ENCODE assay signal across 26 mouse cellular contexts in the genomic region with DNA sequence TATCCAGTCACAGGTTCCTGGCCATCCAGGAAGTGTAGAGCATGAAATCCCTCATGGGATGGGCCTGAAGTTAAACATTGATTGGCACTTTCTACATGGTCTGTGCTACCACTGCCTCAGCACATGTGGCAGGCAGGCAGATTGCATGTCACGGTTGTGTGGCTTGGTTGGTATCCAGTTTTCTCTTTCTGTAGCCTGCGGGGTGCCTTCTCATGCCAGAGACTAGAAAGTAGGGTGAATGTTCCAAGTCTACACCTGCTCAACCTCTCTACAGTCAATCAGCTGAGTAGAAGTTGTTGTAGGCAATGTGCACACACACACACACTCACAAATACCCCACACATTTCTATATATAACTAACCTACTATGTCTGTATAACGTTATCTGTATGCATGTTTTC.
A peak's percentile ranks its signal among the peaks of the same experiment; 100 is the strongest.
DNase-seq lines count a peak whose midpoint lies in the region; ATAC-seq and TF ChIP-seq lines count a peak whose summit lies in the region.
"Had no signal": no experiment of that assay in that cellular context is flagged by ENCODE, and none has a peak within 500 bp of the region (broad histone marks: within the 10 kb centered on the region; RNA-seq: fewer than 3 reads in every experiment).

No protein-coding gene starts in this region.

- H3K9ac ChIP-seq in hindbrain, embryonic 16.5 days (ENCODE audit: low read depth, low read length): no peak overlapping the region
- no peak overlapping the region for H3K9ac ChIP-seq in hindbrain, embryonic 13.5 days
- H3K9ac ChIP-seq in kidney, postnatal 0 days (ENCODE audit: low read depth, low read length): no peak overlapping the region
- H3K9ac ChIP-seq in kidney, embryonic 16.5 days (replicated peaks; ENCODE audit: low read length): no peak overlapping the region
- H3K9ac ChIP-seq: limb, embryonic 15.5 days; liver, embryonic 13.5 days; midbrain, embryonic 13.5 days; neural tube, embryonic 15.5 days; stomach, embryonic 15.5 days had no signal

- H3K4me3 ChIP-seq in hindbrain, embryonic 16.5 days (ENCODE audit: low read length): no peak overlapping the region
- H3K4me3 ChIP-seq in hindbrain, embryonic 13.5 days: no peak overlapping the region
- no peak overlapping the region for H3K4me3 ChIP-seq in kidney, postnatal 0 days (replicated peaks; ENCODE audit: low read depth, low read length)
- H3K4me3 ChIP-seq in kidney, embryonic 16.5 days (ENCODE audit: low read length): no peak overlapping the region
- H3K4me3 ChIP-seq: erythroblast, embryonic 14.5 days; limb, embryonic 10.5 days; limb, embryonic 15.5 days; liver, embryonic 13.5 days; midbrain, embryonic 13.5 days; neural tube, embryonic 15.5 days; stomach, embryonic 15.5 days had no signal

- no peak for TF ChIP-seq CTCF in kidney, postnatal 0 days (IDR thresholded peaks at IDR 0.05; ENCODE audit: low read depth)

- no peaks in the 10 kb centered on the region for H3K27me3 ChIP-seq in hindbrain, embryonic 16.5 days (replicated peaks; ENCODE audit: control insufficient read depth, insufficient read depth, low read length)
- no peaks in the 10 kb centered on the region for H3K27me3 ChIP-seq in hindbrain, embryonic 13.5 days
- no peaks in the 10 kb centered on the region for H3K27me3 ChIP-seq in kidney, postnatal 0 days (ENCODE audit: insufficient read depth, low read length)
- no peaks in the 10 kb centered on the region for H3K27me3 ChIP-seq in kidney, embryonic 16.5 days (ENCODE audit: insufficient read depth, low read length)
- H3K27me3 ChIP-seq: limb, embryonic 15.5 days; liver, embryonic 13.5 days; midbrain, embryonic 13.5 days; neural tube, embryonic 15.5 days; stomach, embryonic 15.5 days had no signal

- no peaks in the 10 kb centered on the region for H3K4me1 ChIP-seq in hindbrain, embryonic 16.5 days (ENCODE audit: control insufficient read depth, insufficient read depth, low read depth, low read length)
- H3K4me1 ChIP-seq in hindbrain, embryonic 13.5 days (replicated peaks): peaks cover 19% of the 10 kb centered on the region; the same call in 1 of the 2 replicates
- H3K4me1 ChIP-seq in kidney, postnatal 0 days (replicated peaks; ENCODE audit: insufficient read depth, low read length): no peaks in the 10 kb centered on the region
- H3K4me1 ChIP-seq in kidney, embryonic 16.5 days (ENCODE audit: insufficient read depth, low read length): no peaks in the 10 kb centered on the region
- H3K4me1 ChIP-seq: limb, embryonic 15.5 days; liver, embryonic 13.5 days; stomach, embryonic 15.5 days had no signal

- peak; percentile 67 for ATAC-seq in hindbrain, embryonic 16.5 days
- ATAC-seq in hindbrain, embryonic 13.5 days (ENCODE audit: low FRiP score): no peak
- ATAC-seq in kidney, postnatal 0 days (replicated peaks; ENCODE audit: low FRiP score, low read depth): no peak; the same call in 1 of the 2 replicates
- ATAC-seq in kidney, embryonic 16.5 days (ENCODE audit: low FRiP score, low TSS enrichment): no peak
- ATAC-seq: forebrain, embryonic 16.5 days; midbrain, embryonic 13.5 days had no signal

- H3K27ac ChIP-seq in hindbrain, embryonic 16.5 days (ENCODE audit: low read depth, low read length): no peak overlapping the region
- H3K27ac ChIP-seq in hindbrain, embryonic 13.5 days: no peak overlapping the region
- H3K27ac ChIP-seq in kidney, postnatal 0 days: no peak overlapping the region
- no peak overlapping the region for H3K27ac ChIP-seq in kidney, embryonic 16.5 days (ENCODE audit: low read length)
- H3K27ac ChIP-seq: limb, embryonic 10.5 days; limb, embryonic 15.5 days; liver, embryonic 13.5 days; macrophage; midbrain, embryonic 13.5 days; neural tube, embryonic 15.5 days; stomach, embryonic 15.5 days had no signal

- no peaks in the 10 kb centered on the region for H3K36me3 ChIP-seq in hindbrain, embryonic 16.5 days (ENCODE audit: control insufficient read depth, insufficient read depth, low read length)
- H3K36me3 ChIP-seq in hindbrain, embryonic 13.5 days: no peaks in the 10 kb centered on the region
- no peaks in the 10 kb centered on the region for H3K36me3 ChIP-seq in kidney, postnatal 0 days (ENCODE audit: insufficient read depth, low read length)
- no peaks in the 10 kb centered on the region for H3K36me3 ChIP-seq in kidney, embryonic 16.5 days (ENCODE audit: insufficient read depth, low read length)
- H3K36me3 ChIP-seq: limb, embryonic 10.5 days; limb, embryonic 15.5 days; liver, embryonic 13.5 days; midbrain, embryonic 13.5 days; neural tube, embryonic 15.5 days; stomach, embryonic 15.5 days had no signal

- peak; percentile 3 for DNase-seq in kidney, postnatal 0 days (ENCODE audit: low spot score)
- peak; percentile 7 for DNase-seq in kidney, postnatal 10 days
- peak; percentile 10 for DNase-seq in telencephalon, adult 2 months (ENCODE audit: low read depth, low spot score)
- DNase-seq in urinary bladder, postnatal 36 days (ENCODE audit: low spot score in 2 of 2): no peak
- DNase-seq: adrenal gland, adult 2 months; adrenal gland, postnatal 36 days; B cell, adult 2 months; cerebellum, adult 9-10 months; gastrocnemius, postnatal 10 days; heart, postnatal 14 days; liver, embryonic 13.5 days; lung, adult 2 months; lung, postnatal 10 days; right cerebral cortex, postnatal 25 days; thymus, postnatal 14 days had no signal

- H3K9me3 ChIP-seq in hindbrain, embryonic 16.5 days (ENCODE audit: control insufficient read depth, low read length): no peaks in the 10 kb centered on the region
- no peaks in the 10 kb centered on the region for H3K9me3 ChIP-seq in hindbrain, embryonic 13.5 days
- no peaks in the 10 kb centered on the region for H3K9me3 ChIP-seq in kidney, postnatal 0 days (replicated peaks; ENCODE audit: low read length)
- no peaks in the 10 kb centered on the region for H3K9me3 ChIP-seq in kidney, embryonic 16.5 days (ENCODE audit: low read length)
- H3K9me3 ChIP-seq: limb, embryonic 10.5 days; limb, embryonic 15.5 days; liver, embryonic 13.5 days; midbrain, embryonic 13.5 days; neural tube, embryonic 15.5 days; stomach, embryonic 15.5 days had no signal

- WGBS in hindbrain, embryonic 16.5 days: 75% methylated on average over 3 of the region's 3 CpGs
- 80% methylated on average over 3 of the region's 3 CpGs for WGBS in hindbrain, embryonic 13.5 days
- 74% methylated on average over 3 of the region's 3 CpGs for WGBS in kidney, postnatal 0 days
- 76% methylated on average over 3 of the region's 3 CpGs for WGBS in kidney, embryonic 16.5 days

- no peak overlapping the region for H3K4me2 ChIP-seq in hindbrain, embryonic 16.5 days (ENCODE audit: low read length)
- H3K4me2 ChIP-seq in hindbrain, embryonic 13.5 days: no peak overlapping the region
- H3K4me2 ChIP-seq in kidney, postnatal 0 days (ENCODE audit: low read length): no peak overlapping the region
- H3K4me2 ChIP-seq in kidney, embryonic 16.5 days (replicated peaks; ENCODE audit: low read depth, low read length): no peak overlapping the region
- H3K4me2 ChIP-seq: limb, embryonic 15.5 days; liver, embryonic 13.5 days; midbrain, embryonic 13.5 days; neural tube, embryonic 15.5 days; stomach, embryonic 15.5 days had no signal

Comparison
In these comparisons a context has a peak if more than half of its experiments do, and no peak if none do; other contexts are left out.
1. DNase-seq: peak in kidney, postnatal 0 days (single experiment), kidney, postnatal 10 days (single experiment) and telencephalon, adult 2 months (single experiment); none in urinary bladder, postnatal 36 days (0 of 2).